Mouse (Mus musculus): Measurements from ENCODE around the gene Kirrel3. TPM values are rescaled to one million over a fixed set of nuclear protein-coding genes. Genes with fewer than 3 reads are reported as not detected.

The Kirrel3 gene
- polyA plus RNA-seq, 1 experiment: not detected

GRCm38 (mm10) chr9:35007697-35008341 is 522.1 kb downstream of the Kirrel3 start:
- Histone ChIP-seq H3K4me3 (replicated peaks) (peak overlapping the region; percentile 1), H3K27me3 (replicated peaks) (peaks cover 77% of the 10 kb centered on the region), H3K4me1 (peaks cover 15% of the 10 kb centered on the region; the same call in 1 of the 2 replicates), H3K9me3 (peaks cover 3% of the 10 kb centered on the region), H3K36me3 (replicated peaks; ENCODE audit: low read length) (no peaks in the 10 kb centered on the region)
- TF ChIP-seq GATA1 (IDR thresholded peaks at IDR 0.05; ENCODE audit: borderline replicate concordance, low read length) (no peak), FLI1 (IDR thresholded peaks at IDR 0.05; ENCODE audit: low read length) (no peak)

- Histone ChIP-seq H3K36me3 (replicated peaks; ENCODE audit: low read length) (peaks cover 5% of the 10 kb centered on the region), H3K4me1 (peaks cover 29% of the 10 kb centered on the region), H3K9me3 (peaks cover 5% of the 10 kb centered on the region), H3K4me3 (replicated peaks) (peak overlapping the region; percentile 15), H3K27me3 (replicated peaks) (peaks cover 41% of the 10 kb centered on the region)
- TF ChIP-seq FLI1 (IDR thresholded peaks at IDR 0.05; ENCODE audit: low read length) (no peak), GATA1 (IDR thresholded peaks at IDR 0.05; ENCODE audit: borderline replicate concordance, low read length) (no peak)
Observed at GRCm38 (mm10) chr9:35016762-35017161, 531.1 kb downstream of the Kirrel3 start.

GRCm38 (mm10) chr9:35017563-35017962 is 531.9 kb downstream of the Kirrel3 start:
- Histone ChIP-seq H3K9me3 (peaks cover 5% of the 10 kb centered on the region), H3K4me3 (replicated peaks) (peak overlapping the region; percentile 86), H3K36me3 (replicated peaks; ENCODE audit: low read length) (peaks cover 5% of the 10 kb centered on the region), H3K4me1 (peaks cover 29% of the 10 kb centered on the region), H3K27me3 (replicated peaks) (peaks cover 38% of the 10 kb centered on the region)
- TF ChIP-seq FLI1 (IDR thresholded peaks at IDR 0.05; ENCODE audit: low read length) (no peak), GATA1 (IDR thresholded peaks at IDR 0.05; ENCODE audit: borderline replicate concordance, low read length) (no peak)

- peaks cover 5% of the 10 kb centered on the region for H3K36me3 ChIP-seq (replicated peaks; ENCODE audit: low read length)
- TF ChIP-seq FLI1 (IDR thresholded peaks at IDR 0.05; ENCODE audit: low read length) (no peak), GATA1 (IDR thresholded peaks at IDR 0.05; ENCODE audit: borderline replicate concordance, low read length) (no peak)
Observed at GRCm38 (mm10) chr9:35018056-35018455, 532.4 kb downstream of the Kirrel3 start.

GRCm38 (mm10) chr9:35019372-35019771 is 533.7 kb downstream of the Kirrel3 start:
- TF ChIP-seq GATA1 (IDR thresholded peaks at IDR 0.05; ENCODE audit: borderline replicate concordance, low read length) (no peak), FLI1 (IDR thresholded peaks at IDR 0.05; ENCODE audit: low read length) (no peak)
- H3K4me1 ChIP-seq: peaks cover 41% of the 10 kb centered on the region
- H3K27me3 ChIP-seq (replicated peaks): peaks cover 31% of the 10 kb centered on the region
- peaks cover 5% of the 10 kb centered on the region for H3K36me3 ChIP-seq (replicated peaks; ENCODE audit: low read length)
- H3K4me3 ChIP-seq (replicated peaks): peak overlapping the region; percentile 7
- H3K9me3 ChIP-seq: peaks cover 5% of the 10 kb centered on the region

More at GRCm38 (mm10) chr9:35018056-35018455, 532.4 kb downstream of the Kirrel3 start:
- H3K9me3 ChIP-seq: peaks cover 5% of the 10 kb centered on the region
- H3K4me3 ChIP-seq (replicated peaks): peak overlapping the region; percentile 18
- peaks cover 29% of the 10 kb centered on the region for H3K4me1 ChIP-seq
- peaks cover 37% of the 10 kb centered on the region for H3K27me3 ChIP-seq (replicated peaks)

GRCm38 (mm10) chr9:35020015-35020653 is 534.4 kb downstream of the Kirrel3 start:
- no peak overlapping the region for H3K4me3 ChIP-seq (replicated peaks)
- TF ChIP-seq GATA1 (IDR thresholded peaks at IDR 0.05; ENCODE audit: borderline replicate concordance, low read length) (no peak), FLI1 (IDR thresholded peaks at IDR 0.05; ENCODE audit: low read length) (no peak)
- H3K9me3 ChIP-seq: peaks cover 5% of the 10 kb centered on the region
- peaks cover 5% of the 10 kb centered on the region for H3K36me3 ChIP-seq (replicated peaks; ENCODE audit: low read length)
- peaks cover 28% of the 10 kb centered on the region for H3K27me3 ChIP-seq (replicated peaks)
- peaks cover 48% of the 10 kb centered on the region for H3K4me1 ChIP-seq

- no peak overlapping the region for H3K4me3 ChIP-seq (replicated peaks)
- peaks cover 5% of the 10 kb centered on the region for H3K36me3 ChIP-seq (replicated peaks; ENCODE audit: low read length)
- no peak for TF ChIP-seq GATA1 (IDR thresholded peaks at IDR 0.05; ENCODE audit: borderline replicate concordance, low read length)
- no peak for TF ChIP-seq FLI1 (IDR thresholded peaks at IDR 0.05; ENCODE audit: low read length)
- peaks cover 21% of the 10 kb centered on the region for H3K27me3 ChIP-seq (replicated peaks)
- H3K9me3 ChIP-seq: peaks cover 5% of the 10 kb centered on the region
- peaks cover 59% of the 10 kb centered on the region for H3K4me1 ChIP-seq
Observed at GRCm38 (mm10) chr9:35021744-35022143, 536.0 kb downstream of the Kirrel3 start.

- Histone ChIP-seq H3K9me3 (peaks cover 5% of the 10 kb centered on the region), H3K36me3 (replicated peaks; ENCODE audit: low read length) (peaks cover 7% of the 10 kb centered on the region), H3K4me3 (replicated peaks) (no peak overlapping the region), H3K27me3 (replicated peaks) (peaks cover 8% of the 10 kb centered on the region), H3K4me1 (peaks cover 66% of the 10 kb centered on the region)
- TF ChIP-seq FLI1 (IDR thresholded peaks at IDR 0.05; ENCODE audit: low read length) (no peak), GATA1 (IDR thresholded peaks at IDR 0.05; ENCODE audit: borderline replicate concordance, low read length) (no peak)
Observed at GRCm38 (mm10) chr9:35024591-35025496, 539.1 kb downstream of the Kirrel3 start.

- H3K4me1 ChIP-seq: peaks cover 75% of the 10 kb centered on the region
- TF ChIP-seq FLI1 (IDR thresholded peaks at IDR 0.05; ENCODE audit: low read length): no peak
- no peak for TF ChIP-seq GATA1 (IDR thresholded peaks at IDR 0.05; ENCODE audit: borderline replicate concordance, low read length)
- H3K36me3 ChIP-seq (replicated peaks; ENCODE audit: low read length): peaks cover 4% of the 10 kb centered on the region
Observed at GRCm38 (mm10) chr9:35026311-35026710, 540.6 kb downstream of the Kirrel3 start.

More at GRCm38 (mm10) chr9:35026311-35026710, 540.6 kb downstream of the Kirrel3 start:
- Histone ChIP-seq H3K27me3 (replicated peaks) (peaks cover 8% of the 10 kb centered on the region), H3K9me3 (peaks cover 1% of the 10 kb centered on the region), H3K4me3 (replicated peaks) (no peak overlapping the region)

All from megakaryocyte, embryonic 14.5 days (primary cell).